Mouse (Mus musculus) embryonic facial prominence, embryonic 15.5 days (tissue): ENCODE measurements around the gene Hist1h4k. TPM values are rescaled to one million over a fixed set of nuclear protein-coding genes. Genes with fewer than 3 reads are reported as not detected.
"Not testable (repeated sequence)": the region's sequence is repeated elsewhere in the genome, so short reads cannot be mapped to it uniquely, and the experiment has no call there.

ENCODE experiments used
- ATAC-seq: fragments of 200-750 bp; cut with Nextera tagmentation; 2 replicates; pipeline ENCODE4 v1.8.0; 2017; ENCODE audit warnings: low read depth, moderate TSS enrichment; ENCODE audit not compliant: insufficient number of reproducible peaks, low FRiP score, low TSS enrichment
- H3K27ac ChIP-seq: fragments of 300-500 bp; sonication (generic); replicated peaks from 2 replicates; pipeline ENCODE4 v1.5.1; 2015; ENCODE audit warnings: mild to moderate bottlenecking, inconsistent platforms
- H3K27me3 ChIP-seq: fragments of 300-500 bp; sonication (generic); 2 replicates; pipeline ENCODE4 v1.6.1; 2015; ENCODE audit warnings: inconsistent platforms
- H3K36me3 ChIP-seq: fragments of 300-500 bp; sonication (generic); 2 replicates; pipeline ENCODE4 v1.6.1; 2015; ENCODE audit warnings: mild to moderate bottlenecking, inconsistent platforms
- H3K4me1 ChIP-seq: fragments of 300-500 bp; sonication (generic); 2 replicates; pipeline ENCODE4 v1.6.1; 2015; ENCODE audit warnings: inconsistent platforms
- H3K4me2 ChIP-seq: fragments of 300-500 bp; sonication (generic); replicated peaks from 2 replicates; pipeline ENCODE4 v1.6.1; 2015; ENCODE audit warnings: mild to moderate bottlenecking, inconsistent platforms
- H3K4me3 ChIP-seq: fragments of 300-500 bp; sonication (generic); replicated peaks from 2 replicates; pipeline ENCODE4 v1.5.1; 2015; ENCODE audit warnings: mild to moderate bottlenecking, inconsistent platforms
- H3K9ac ChIP-seq: fragments of 300-500 bp; sonication (generic); 2 replicates; pipeline ENCODE4 v1.6.1; 2015; ENCODE audit warnings: inconsistent platforms
- H3K9me3 ChIP-seq: fragments of 300-500 bp; sonication (generic); replicated peaks from 2 replicates; pipeline ENCODE4 v1.6.1; 2016; ENCODE audit warnings: inconsistent platforms
- WGBS: fragments of 180-500 bp; shearing (Covaris S2); methylation state at CpG from one replicate; pipeline ENCODE4 v1.1.7; 2015; 5-methylcytosine and 5-hydroxymethylcytosine counted together
- polyA plus RNA-seq: library from polyadenylated mRNA; unstranded; fragments of >200 nt; fragmentation: Nextera tagmentation; extraction: Ambion mirVana; gene quantifications from 2 replicates; pipeline ENCODE4 v1.2.1, GENCODE M21; 2015

Hist1h4k gene
- polyA plus RNA-seq, 1 experiment from 2014 or later = 2.9 TPM

GRCm38 (mm10) chr13:21727948-21728572 is 22.2 kb downstream of the Hist1h4k start:
- 39% methylated on average over 11 of the region's 11 CpGs for WGBS
- ATAC-seq = no peak

GRCm38 (mm10) chr13:21722993-21723836 is 27.1 kb downstream of the Hist1h4k start:
- no peaks in the 10 kb centered on the region for H3K27me3 ChIP-seq
- no peaks in the 10 kb centered on the region for H3K9me3 ChIP-seq
- no peak overlapping the region for H3K9ac ChIP-seq
- H3K4me3 ChIP-seq = no peak overlapping the region
- 33% methylated on average over 5 of the region's 5 CpGs for WGBS
- H3K36me3 ChIP-seq = no peaks in the 10 kb centered on the region
- H3K27ac ChIP-seq = peak overlapping the region; percentile 88; the same call in 1 of the 2 replicates
- ATAC-seq = no peak
- peaks cover 17% of the 10 kb centered on the region for H3K4me1 ChIP-seq
- H3K4me2 ChIP-seq = peak overlapping the region; percentile 64

More at GRCm38 (mm10) chr13:21727948-21728572, 22.2 kb downstream of the Hist1h4k start:
- no peaks in the 10 kb centered on the region for H3K27me3 ChIP-seq
- H3K4me1 ChIP-seq = no peaks in the 10 kb centered on the region
- no peak overlapping the region for H3K4me2 ChIP-seq
- no peak overlapping the region for H3K4me3 ChIP-seq
- H3K36me3 ChIP-seq = no peaks in the 10 kb centered on the region
- H3K27ac ChIP-seq = no peak overlapping the region
- no peak overlapping the region for H3K9ac ChIP-seq
- no peaks in the 10 kb centered on the region for H3K9me3 ChIP-seq

GRCm38 (mm10) chr13:21722373-21722925 is 27.9 kb downstream of the Hist1h4k start:
- Histone ChIP-seq H3K9ac (peak overlapping the region; percentile 37; the same call in 1 of the 2 replicates), H3K27ac (peak overlapping the region; percentile 88), H3K36me3 (no peaks in the 10 kb centered on the region), H3K27me3 (no peaks in the 10 kb centered on the region), H3K4me2 (peak overlapping the region; percentile 64), H3K9me3 (no peaks in the 10 kb centered on the region), H3K4me3 (peak overlapping the region; percentile 43), H3K4me1 (peaks cover 21% of the 10 kb centered on the region)
- WGBS = 2% methylated on average over 11 of the region's 11 CpGs
- ATAC-seq = 0 out of 2 replicates have a peak, but pooled peaks have one; percentile 1

- H3K27me3 ChIP-seq, H3K9me3 ChIP-seq, H3K36me3 ChIP-seq: not testable (repeated sequence)
- Histone ChIP-seq H3K4me3 (peak within 1 kb of the TSS; percentile 43), H3K4me2 (peak within 1 kb of the TSS; percentile 64), H3K9ac (peak within 1 kb of the TSS; percentile 37), H3K27ac (peak within 1 kb of the TSS; percentile 88), H3K4me1 (peaks cover 24% of the 10 kb centered on the region)
- ATAC-seq = peak; percentile 96
- under 1% methylated on average over 37 of the region's 37 CpGs for WGBS
Observed at GRCm38 (mm10) chr13:21721757-21722372, 28.4 kb downstream of the Hist1h4k start, which contains the start of gene Hist1h2bm. Gene Hist1h2bm, plus strand, starts transcription at chr13:21722044.

- Histone ChIP-seq H3K4me2 (peak overlapping the region; percentile 64), H3K4me3 (peak overlapping the region; percentile 43), H3K27ac (peak overlapping the region; percentile 88), H3K4me1 (peaks cover 27% of the 10 kb centered on the region), H3K9ac (peak overlapping the region; percentile 23; the same call in 1 of the 2 replicates)
- ATAC-seq, H3K36me3 ChIP-seq, H3K27me3 ChIP-seq, H3K9me3 ChIP-seq: not testable (repeated sequence)
- 2% methylated on average over 21 of the region's 44 CpGs for WGBS
Observed at GRCm38 (mm10) chr13:21721107-21721756, 29.1 kb downstream of the Hist1h4k start.

- 43% methylated on average over 4 of the region's 4 CpGs for WGBS
- Histone ChIP-seq H3K4me2 (peak overlapping the region; percentile 55), H3K4me1 (peaks cover 36% of the 10 kb centered on the region), H3K27ac (peak overlapping the region; percentile 81), H3K4me3 (peak overlapping the region; percentile 44), H3K27me3 (no peaks in the 10 kb centered on the region), H3K36me3 (no peaks in the 10 kb centered on the region), H3K9me3 (no peaks in the 10 kb centered on the region), H3K9ac (peak overlapping the region; percentile 31)
- ATAC-seq = no peak
Observed at GRCm38 (mm10) chr13:21718381-21719080, 31.8 kb downstream of the Hist1h4k start.

- peak within 1 kb of the TSS; percentile 44 for H3K4me3 ChIP-seq
- H3K9ac ChIP-seq = peak within 1 kb of the TSS; percentile 39
- H3K4me2 ChIP-seq = peak within 1 kb of the TSS; percentile 69
- not testable (repeated sequence) for H3K36me3 ChIP-seq, H3K9me3 ChIP-seq, H3K27me3 ChIP-seq
- WGBS = under 1% methylated on average over 28 of the region's 56 CpGs
- H3K4me1 ChIP-seq = peaks cover 35% of the 10 kb centered on the region
- peak within 1 kb of the TSS; percentile 92 for H3K27ac ChIP-seq
- peak; percentile 65; the same call in 1 of the 2 replicates for ATAC-seq
Observed at GRCm38 (mm10) chr13:21717397-21718357, 32.6 kb downstream of the Hist1h4k start, which contains the start of gene Hist1h3h. Gene Hist1h3h, plus strand, starts transcription at chr13:21717659.

GRCm38 (mm10) chr13:21716540-21717391 is 33.5 kb downstream of the Hist1h4k start:
- H3K27me3 ChIP-seq, H3K9me3 ChIP-seq, H3K36me3 ChIP-seq: not testable (repeated sequence)
- Histone ChIP-seq H3K27ac (peak overlapping the region; percentile 92), H3K4me1 (peaks cover 32% of the 10 kb centered on the region), H3K4me3 (peak overlapping the region; percentile 44), H3K9ac (peak overlapping the region; percentile 39; the same call in 1 of the 2 replicates), H3K4me2 (peak overlapping the region; percentile 69)
- WGBS = 0% methylated on average over 12 of the region's 38 CpGs
- ATAC-seq = peak; percentile 5; the same call in 1 of the 2 replicates
